Mouse (Mus musculus) small intestine, adult 2 months (tissue): ENCODE measurements around the gene D430041D05Rik.

Experiments used
- CTCF ChIP-seq: fragments of 200-500 bp; IDR thresholded peaks from 2 replicates; pipeline ENCODE4 v1.5.1; 2012; ENCODE audit warnings: low read depth, mild to moderate bottlenecking, control low read depth, inconsistent platforms, low read length, moderate library complexity, mixed read lengths; ENCODE audit not compliant: insufficient replicate concordance, insufficient read length; ENCODE audit errors: extremely low read depth
- POLR2A ChIP-seq: fragments of 200-500 bp; IDR thresholded peaks from 2 replicates; pipeline ENCODE4 v1.6.1; 2012; ENCODE audit warnings: low read depth, mild to moderate bottlenecking, control low read depth, inconsistent platforms, low read length, moderate library complexity

DNA sequence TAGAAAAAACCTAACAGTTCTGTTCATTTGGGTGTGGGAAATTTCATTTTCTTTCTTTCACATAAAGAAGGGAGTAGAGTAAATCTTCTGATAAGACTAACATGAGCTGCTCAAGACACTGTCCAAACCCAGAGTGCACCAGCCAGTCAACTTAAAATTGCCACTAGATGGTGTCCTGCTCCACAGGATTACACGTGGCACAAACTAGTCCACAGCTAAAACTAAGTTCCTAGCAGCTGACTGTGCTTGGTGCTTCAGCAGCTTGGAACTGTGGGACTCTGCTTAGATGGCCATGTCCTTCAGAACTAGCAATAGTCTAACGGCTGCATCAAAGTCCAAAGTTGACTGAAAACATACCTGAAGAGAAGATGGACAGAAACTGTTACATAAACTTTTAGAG is 34.0 kb upstream of the D430041D05Rik start:
- TF ChIP-seq POLR2A: no peak
- peak; percentile 54; the same call in 1 of the 2 replicates for TF ChIP-seq CTCF
